ENCODE assay signal across 9 mouse cellular contexts in the genomic region with DNA sequence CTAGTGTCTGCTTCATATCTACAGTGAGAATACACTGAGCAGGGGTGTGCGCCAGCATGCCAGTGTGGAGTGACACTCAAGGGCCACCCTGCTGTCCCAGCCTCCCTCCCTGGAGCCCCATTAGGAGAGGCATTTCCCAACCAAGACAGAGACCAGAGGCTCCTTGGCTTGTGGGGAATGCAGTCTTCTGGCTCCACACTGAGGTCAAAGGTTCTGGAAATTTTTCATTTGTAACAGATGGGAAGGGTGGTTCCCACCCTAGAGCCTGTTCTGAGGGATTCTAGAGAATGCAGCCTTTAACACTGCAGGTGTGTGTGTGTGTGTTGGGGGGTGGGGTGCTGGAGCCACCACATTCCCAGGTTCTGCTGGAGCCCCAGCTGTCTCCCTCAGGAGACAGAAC. TPM values are rescaled to one million over a fixed set of nuclear protein-coding genes. Genes with fewer than 3 reads are reported as not detected.
DNase-seq lines count a peak whose midpoint lies in the region; ATAC-seq lines count a peak whose summit lies in the region.
"Had no signal": no experiment of that assay in that cellular context is flagged by ENCODE, and none has a peak within 500 bp of the region (broad histone marks: within the 10 kb centered on the region; RNA-seq: fewer than 3 reads in every experiment).

No protein-coding gene starts in this region.

- H3K36me3 ChIP-seq in hindbrain, embryonic 10.5 days = no peaks in the 10 kb centered on the region
- H3K36me3 ChIP-seq in hindbrain, embryonic 11.5 days (ENCODE audit: control insufficient read depth, insufficient read depth, low read length) = no peaks in the 10 kb centered on the region
- H3K36me3 ChIP-seq in intestine, embryonic 16.5 days (ENCODE audit: control insufficient read depth, insufficient read depth, low read length) = no peaks in the 10 kb centered on the region
- no peaks in the 10 kb centered on the region for H3K36me3 ChIP-seq in limb, embryonic 13.5 days
- no peaks in the 10 kb centered on the region for H3K36me3 ChIP-seq in stomach, embryonic 16.5 days (ENCODE audit: control insufficient read depth, insufficient read depth, low read length)
- H3K36me3 ChIP-seq in midbrain, embryonic 15.5 days (replicated peaks) = no peaks in the 10 kb centered on the region

- no peak overlapping the region for H3K9ac ChIP-seq in hindbrain, embryonic 11.5 days (ENCODE audit: low read depth, low read length)
- peak overlapping the region; percentile 31; the same call in 1 of the 2 replicates for H3K9ac ChIP-seq in intestine, embryonic 16.5 days (ENCODE audit: low read depth, low read length)
- H3K9ac ChIP-seq in limb, embryonic 13.5 days = no peak overlapping the region
- no peak overlapping the region for H3K9ac ChIP-seq in stomach, embryonic 16.5 days (ENCODE audit: low read length)
- no peak overlapping the region for H3K9ac ChIP-seq in midbrain, embryonic 15.5 days

- 79% methylated on average over 1 of the region's 1 CpGs for WGBS in hindbrain, embryonic 10.5 days
- 67% methylated on average over 1 of the region's 1 CpGs for WGBS in hindbrain, embryonic 11.5 days
- WGBS in intestine, embryonic 16.5 days = 54% methylated on average over 1 of the region's 1 CpGs
- WGBS in limb, embryonic 13.5 days = 77% methylated on average over 1 of the region's 1 CpGs
- WGBS in stomach, embryonic 16.5 days = 71% methylated on average over 1 of the region's 1 CpGs
- WGBS in midbrain, embryonic 15.5 days = 90% methylated on average over 1 of the region's 1 CpGs

- H3K4me3 ChIP-seq in hindbrain, embryonic 10.5 days = no peak overlapping the region
- H3K4me3 ChIP-seq in hindbrain, embryonic 11.5 days (ENCODE audit: low read depth, low read length) = no peak overlapping the region
- no peak overlapping the region for H3K4me3 ChIP-seq in intestine, embryonic 16.5 days (ENCODE audit: low read length)
- no peak overlapping the region for H3K4me3 ChIP-seq in limb, embryonic 13.5 days
- H3K4me3 ChIP-seq in stomach, embryonic 16.5 days (replicated peaks; ENCODE audit: low read length) = no peak overlapping the region
- H3K4me3 ChIP-seq in midbrain, embryonic 15.5 days = no peak overlapping the region

- H3K9me3 ChIP-seq in hindbrain, embryonic 10.5 days = no peaks in the 10 kb centered on the region
- no peaks in the 10 kb centered on the region for H3K9me3 ChIP-seq in hindbrain, embryonic 11.5 days (ENCODE audit: control insufficient read depth, low read length)
- H3K9me3 ChIP-seq in intestine, embryonic 16.5 days (ENCODE audit: control insufficient read depth, low read length) = no peaks in the 10 kb centered on the region
- H3K9me3 ChIP-seq in limb, embryonic 13.5 days = no peaks in the 10 kb centered on the region
- H3K9me3 ChIP-seq in stomach, embryonic 16.5 days (replicated peaks; ENCODE audit: control insufficient read depth, low read length) = no peaks in the 10 kb centered on the region
- H3K9me3 ChIP-seq in midbrain, embryonic 15.5 days = no peaks in the 10 kb centered on the region

- peak overlapping the region; percentile 50 for H3K27ac ChIP-seq in hindbrain, embryonic 10.5 days
- H3K27ac ChIP-seq in hindbrain, embryonic 11.5 days (ENCODE audit: low read depth, low read length) = no peak overlapping the region
- peak overlapping the region; percentile 69 for H3K27ac ChIP-seq in intestine, embryonic 16.5 days (ENCODE audit: low read length)
- H3K27ac ChIP-seq in limb, embryonic 13.5 days = no peak overlapping the region
- peak overlapping the region; percentile 42; the same call in 1 of the 2 replicates for H3K27ac ChIP-seq in stomach, embryonic 16.5 days (ENCODE audit: low read length)
- H3K27ac ChIP-seq in midbrain, embryonic 15.5 days = no peak overlapping the region
- H3K27ac ChIP-seq: macrophage had no signal

- no peak overlapping the region for H3K4me2 ChIP-seq in hindbrain, embryonic 11.5 days (replicated peaks; ENCODE audit: low read depth, low read length)
- H3K4me2 ChIP-seq in intestine, embryonic 16.5 days (ENCODE audit: low read depth, low read length) = no peak overlapping the region
- no peak overlapping the region for H3K4me2 ChIP-seq in limb, embryonic 13.5 days (replicated peaks)
- H3K4me2 ChIP-seq in stomach, embryonic 16.5 days (ENCODE audit: low read depth, low read length) = no peak overlapping the region
- H3K4me2 ChIP-seq in midbrain, embryonic 15.5 days = no peak overlapping the region

- H3K27me3 ChIP-seq in hindbrain, embryonic 10.5 days (ENCODE audit: insufficient read depth, poor library complexity, severe bottlenecking) = peaks cover 7% of the 10 kb centered on the region; the same call in 1 of the 2 replicates
- no peaks in the 10 kb centered on the region for H3K27me3 ChIP-seq in hindbrain, embryonic 11.5 days (ENCODE audit: control insufficient read depth, insufficient read depth, low read length)
- H3K27me3 ChIP-seq in intestine, embryonic 16.5 days (replicated peaks; ENCODE audit: control insufficient read depth, insufficient read depth, low read length) = no peaks in the 10 kb centered on the region
- no peaks in the 10 kb centered on the region for H3K27me3 ChIP-seq in limb, embryonic 13.5 days
- H3K27me3 ChIP-seq in stomach, embryonic 16.5 days (ENCODE audit: control insufficient read depth, insufficient read depth, low read length) = no peaks in the 10 kb centered on the region
- H3K27me3 ChIP-seq in midbrain, embryonic 15.5 days (replicated peaks) = no peaks in the 10 kb centered on the region; the same call in 1 of the 2 replicates

- no peak for ATAC-seq in hindbrain, embryonic 11.5 days (ENCODE audit: low FRiP score)
- ATAC-seq in intestine, embryonic 16.5 days = peak; percentile 71
- ATAC-seq in limb, embryonic 13.5 days (ENCODE audit: low FRiP score, low read depth) = peak; percentile 73
- peak; percentile 54; the same call in 1 of the 2 replicates for ATAC-seq in stomach, embryonic 16.5 days (ENCODE audit: insufficient read depth, low FRiP score)
- no peak for ATAC-seq in CD4-positive, CD25-positive, alpha-beta regulatory T cell, adult 4 months
- no peak for ATAC-seq in midbrain, embryonic 15.5 days (replicated peaks)

- peaks cover 28% of the 10 kb centered on the region for H3K4me1 ChIP-seq in hindbrain, embryonic 10.5 days (replicated peaks)
- H3K4me1 ChIP-seq in hindbrain, embryonic 11.5 days (replicated peaks; ENCODE audit: control insufficient read depth, insufficient read depth, low read length) = no peaks in the 10 kb centered on the region
- peaks cover 18% of the 10 kb centered on the region for H3K4me1 ChIP-seq in intestine, embryonic 16.5 days (ENCODE audit: control insufficient read depth, insufficient read depth, low read length)
- H3K4me1 ChIP-seq in limb, embryonic 13.5 days = peaks cover 17% of the 10 kb centered on the region
- H3K4me1 ChIP-seq in stomach, embryonic 16.5 days (ENCODE audit: control insufficient read depth, insufficient read depth, low read length) = peaks cover 22% of the 10 kb centered on the region
- H3K4me1 ChIP-seq in midbrain, embryonic 15.5 days = peaks cover 3% of the 10 kb centered on the region; the same call in 1 of the 2 replicates

- no peak for DNase-seq in hindbrain, embryonic 10.5 days (ENCODE audit: low spot score)
- DNase-seq in hindbrain, embryonic 11.5 days (ENCODE audit: low spot score) = no peak
- DNase-seq in layer of hippocampus, adult 9-11 months = no peak

RNA-seq across cellular contexts. Expression of a gene that starts 11.5 kb away (rescaled TPM):
- polyA plus RNA-seq in hindbrain, embryonic 10.5 days (2016; fragmentation: Nextera tagmentation; extraction: Ambion mirVana) = 0.64 and 0.72 TPM in 2 replicates
- 0.86 and 0.96 TPM in 2 replicates for polyA plus RNA-seq in hindbrain, embryonic 11.5 days (2014; fragmentation: Nextera tagmentation; extraction: Ambion mirVana)
- 1.8 and 2.0 TPM in 2 replicates for polyA plus RNA-seq in intestine, embryonic 16.5 days (2015; fragmentation: Nextera tagmentation; extraction: Ambion mirVana)
- polyA plus RNA-seq in limb, embryonic 13.5 days (2015; fragmentation: Nextera tagmentation; extraction: Ambion mirVana) = 1.1 and 1.6 TPM in 2 replicates
- polyA plus RNA-seq in stomach, embryonic 16.5 days (2015; fragmentation: Nextera tagmentation; extraction: Ambion mirVana) = 1.5 and 2.2 TPM in 2 replicates
- polyA plus RNA-seq in CD4-positive, CD25-positive, alpha-beta regulatory T cell, adult 4 months (2017; shearing (Covaris generic)) = not detected
- polyA plus RNA-seq in midbrain, embryonic 15.5 days (2015; fragmentation: Nextera tagmentation; extraction: Ambion mirVana) = 0.84 and 1.2 TPM in 2 replicates
- polyA plus RNA-seq: macrophage had no signal

RNA-seq across cellular contexts. Expression of a gene that starts 25.3 kb away (rescaled TPM):
- 85.9 and 87.8 TPM in 2 replicates for polyA plus RNA-seq in hindbrain, embryonic 10.5 days (2016; fragmentation: Nextera tagmentation; extraction: Ambion mirVana)
- 109 and 114 TPM in 2 replicates for polyA plus RNA-seq in hindbrain, embryonic 11.5 days (2014; fragmentation: Nextera tagmentation; extraction: Ambion mirVana)
- 404 and 475 TPM in 2 replicates for polyA plus RNA-seq in intestine, embryonic 16.5 days (2015; fragmentation: Nextera tagmentation; extraction: Ambion mirVana)
- 167 and 203 TPM in 2 replicates for polyA plus RNA-seq in limb, embryonic 13.5 days (2015; fragmentation: Nextera tagmentation; extraction: Ambion mirVana)
- 218 and 228 TPM in 2 replicates for polyA plus RNA-seq in stomach, embryonic 16.5 days (2015; fragmentation: Nextera tagmentation; extraction: Ambion mirVana)
- polyA plus RNA-seq in CD4-positive, CD25-positive, alpha-beta regulatory T cell, adult 4 months (2017; shearing (Covaris generic)) = 10 to 100 TPM; 10.7 to 32.3 TPM
- 96.7 and 117 TPM in 2 replicates for polyA plus RNA-seq in midbrain, embryonic 15.5 days (2015; fragmentation: Nextera tagmentation; extraction: Ambion mirVana)

Comparison
In these comparisons a context has a peak if more than half of its experiments do, and no peak if none do; other contexts are left out.
1. H3K27ac ChIP-seq: peak in hindbrain, embryonic 10.5 days (single experiment), intestine, embryonic 16.5 days (single experiment) and stomach, embryonic 16.5 days (single experiment); none in hindbrain, embryonic 11.5 days (single experiment), limb, embryonic 13.5 days (single experiment) and midbrain, embryonic 15.5 days (single experiment).
2. ATAC-seq: peak in intestine, embryonic 16.5 days (single experiment), limb, embryonic 13.5 days (single experiment) and stomach, embryonic 16.5 days (single experiment); none in hindbrain, embryonic 11.5 days (single experiment), CD4-positive, CD25-positive, alpha-beta regulatory T cell, adult 4 months (single experiment) and midbrain, embryonic 15.5 days (single experiment).